Mouse (Mus musculus): ENCODE results near the gene Olfr378. TPM values are rescaled to one million over a fixed set of nuclear protein-coding genes. Genes with fewer than 3 reads are reported as not detected.

Gene Olfr378
- not detected for total RNA-seq (2021)

DNA sequence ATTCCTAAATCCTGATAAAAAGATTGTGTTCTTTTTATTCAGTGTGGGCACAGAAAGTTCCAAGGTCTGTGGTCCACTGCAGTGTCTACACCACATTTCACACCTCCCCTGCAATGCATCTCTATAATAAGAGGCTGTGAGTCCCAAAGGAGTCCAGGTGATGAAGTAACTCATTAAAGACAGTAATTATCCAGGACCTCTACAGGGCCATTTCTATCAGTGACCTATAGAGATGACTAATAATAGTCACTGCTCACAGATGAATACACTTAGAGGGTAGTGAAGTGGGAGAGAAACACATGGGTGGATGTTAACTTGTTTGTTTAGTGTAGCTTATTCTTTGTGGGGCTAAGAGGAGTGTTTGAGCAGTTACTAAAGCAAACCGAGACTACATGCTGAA lies at the start of gene Olfr378:
TSS of gene Olfr378 (minus strand) at position 101 of the 400 bp plus-strand sequence.
- DNase-seq (ENCODE audit: low spot score) = no peak
- intact Hi-C loops (cut with DNase I) = no loop called here

- intact Hi-C loops (cut with DNase I) = loop anchor here (2.0 kb wide), 1 partner anchor 53 kb away; no protein-coding TSS in a partner anchor
- DNase-seq (ENCODE audit: low spot score) = no peak
Observed at GRCm38 (mm10) chr11:73457408-73457807, 29.1 kb upstream of the Olfr378 start, which contains the start of gene Olfr380. Gene Olfr380 (minus strand): TSS chr11:73457508.

DNA sequence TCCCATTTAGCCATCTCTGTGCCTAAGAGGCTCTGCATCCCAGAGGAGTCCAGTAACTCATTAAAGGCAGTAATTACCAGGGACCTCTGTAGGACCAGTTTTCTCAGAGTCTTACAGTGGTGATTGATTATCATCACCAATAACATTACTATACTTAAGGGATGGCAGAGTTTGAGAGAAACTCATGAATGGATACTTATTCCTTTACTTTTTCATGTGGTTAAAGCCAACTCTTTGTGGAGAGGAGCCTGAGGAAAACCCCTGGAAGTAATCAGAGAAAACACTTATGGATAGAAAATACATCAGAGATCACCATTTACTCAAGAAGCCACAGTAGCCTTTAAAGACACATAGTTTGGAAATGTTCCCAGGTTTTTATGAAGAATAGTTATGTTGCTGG lies 28.8 kb downstream of the Olfr378 start, which contains the start of gene Olfr1:
TSS of gene Olfr1 (minus strand) at position 101 of the 400 bp plus-strand sequence.
- no peak for DNase-seq (ENCODE audit: low spot score)
- intact Hi-C loops (cut with DNase I) = no loop called here

GRCm38 (mm10) chr11:73395374-73395773 lies 32.9 kb downstream of the Olfr378 start:
- intact Hi-C loops (cut with DNase I) = no loop called here
- no peak for DNase-seq (ENCODE audit: low spot score)

Other genes starting within 250 kb of the Olfr378 start
- gene Ctns, start 229.4 kb downstream of the Olfr378 start, total RNA-seq (2021) = 10 to 100 TPM; 12.1 to 14.3 TPM
- gene Shpk, start 229.0 kb downstream of the Olfr378 start, total RNA-seq (2021) = 1 to 10 TPM; 1.4 TPM
- not detected for gene Trpv1, start 194.2 kb downstream of the Olfr378 start, total RNA-seq (2021)
- under 1 TPM; 0.03 to 0.05 TPM for gene Trpv3, start 161.1 kb downstream of the Olfr378 start, total RNA-seq (2021)
- 1 to 10 TPM; 1.3 to 1.4 TPM for gene Aspa, start 98.9 kb downstream of the Olfr378 start, total RNA-seq (2021)
- not detected for gene Gm49340, start 98.7 kb downstream of the Olfr378 start, total RNA-seq (2021)
- gene Spata22, start 98.7 kb downstream of the Olfr378 start, total RNA-seq (2021) = not detected
- gene Olfr20, start 77.7 kb downstream of the Olfr378 start, total RNA-seq (2021) = not detected
- not detected for gene Olfr376, start 57.2 kb downstream of the Olfr378 start, total RNA-seq (2021)
- not detected for gene Olfr1, start 28.9 kb downstream of the Olfr378 start, total RNA-seq (2021)
- not detected for gene Olfr380, start 29.0 kb upstream of the Olfr378 start, total RNA-seq (2021)
- gene Olfr381, start 63.1 kb upstream of the Olfr378 start, total RNA-seq (2021) = not detected
- not detected for gene Olfr382, start 88.7 kb upstream of the Olfr378 start, total RNA-seq (2021)
- gene Olfr385, start 164.5 kb upstream of the Olfr378 start, total RNA-seq (2021) = not detected
- not detected for gene Olfr384, start 170.1 kb upstream of the Olfr378 start, total RNA-seq (2021)